Mouse (Mus musculus) kidney, postnatal 25 days (tissue): ENCODE results near the gene Sik3.

ENCODE experiments used
- DNase-seq, 2 experiments: peaks; one replicate each; pipeline ENCODE4 v3.0.0; 2021; ENCODE audit warnings: mixed read lengths in 2 of 2

Gene Sik3

GRCm38 (mm10) chr9:46191644-46192043 is 179.0 kb downstream of the Sik3 start:
- DNase-seq: no peak

DNA sequence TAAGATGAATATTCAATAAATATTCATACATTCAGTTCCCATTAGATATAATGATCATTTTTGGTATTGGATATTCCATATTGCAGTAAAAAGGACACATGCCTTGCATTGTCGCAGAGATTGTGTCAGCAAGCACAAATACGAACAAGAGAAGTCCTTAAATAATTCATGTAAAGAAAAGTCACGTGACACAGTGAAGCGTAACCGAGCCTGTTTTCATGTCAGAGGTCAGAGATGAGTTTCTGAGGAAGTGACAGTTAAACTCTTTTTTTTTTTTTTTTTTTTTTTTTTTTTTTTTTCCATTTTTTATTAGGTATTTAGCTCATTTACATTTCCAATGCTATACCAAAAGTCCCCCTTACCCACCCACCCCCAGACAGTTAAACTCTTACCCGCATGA is 180.0 kb downstream of the Sik3 start:
- no peak for DNase-seq

DNA sequence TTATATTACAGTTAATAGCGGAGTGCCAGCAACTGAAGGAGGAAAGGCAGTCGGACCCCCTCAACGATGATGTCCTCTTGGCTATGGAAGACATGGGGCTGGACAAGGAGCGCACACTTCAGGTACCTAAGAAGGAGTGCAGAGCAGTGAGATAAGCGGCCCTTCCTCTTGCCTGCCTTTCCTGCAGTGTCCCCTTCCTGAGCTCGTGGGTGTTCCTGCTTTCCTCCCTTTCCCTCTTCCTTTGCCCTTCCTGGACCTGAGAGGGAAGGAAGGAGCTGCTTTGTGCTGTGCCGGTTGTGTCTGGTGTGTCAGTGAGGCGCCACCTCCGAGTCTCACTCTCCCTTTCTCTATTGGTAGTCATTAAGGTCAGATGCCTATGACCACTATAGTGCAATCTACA is 182.2 kb downstream of the Sik3 start:
- no peak for DNase-seq

DNA sequence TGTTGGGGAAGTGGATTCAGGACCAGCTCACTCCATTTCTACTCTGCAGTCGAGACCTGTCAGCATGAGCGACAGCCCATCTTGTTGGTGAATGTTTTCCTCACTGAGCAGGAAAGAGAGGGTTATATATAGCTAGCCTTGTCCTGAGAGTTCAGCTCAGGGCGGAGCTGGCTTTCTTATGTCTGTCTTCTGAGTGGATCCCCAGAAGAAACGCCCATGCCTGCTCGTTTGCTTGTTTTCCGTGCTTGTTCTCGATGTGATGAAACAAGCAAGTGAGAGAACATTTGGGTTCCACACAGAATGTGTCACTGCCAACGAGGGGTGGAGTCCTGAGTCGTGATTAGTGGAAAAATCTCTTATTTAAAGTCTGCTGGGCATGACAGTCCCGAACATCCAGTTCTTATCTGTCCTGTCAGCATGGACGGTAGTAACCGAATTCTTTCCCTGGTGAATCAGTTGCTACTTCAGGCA is 184.1 kb downstream of the Sik3 start:
- peak; percentile 26 to 73 for DNase-seq

DNA sequence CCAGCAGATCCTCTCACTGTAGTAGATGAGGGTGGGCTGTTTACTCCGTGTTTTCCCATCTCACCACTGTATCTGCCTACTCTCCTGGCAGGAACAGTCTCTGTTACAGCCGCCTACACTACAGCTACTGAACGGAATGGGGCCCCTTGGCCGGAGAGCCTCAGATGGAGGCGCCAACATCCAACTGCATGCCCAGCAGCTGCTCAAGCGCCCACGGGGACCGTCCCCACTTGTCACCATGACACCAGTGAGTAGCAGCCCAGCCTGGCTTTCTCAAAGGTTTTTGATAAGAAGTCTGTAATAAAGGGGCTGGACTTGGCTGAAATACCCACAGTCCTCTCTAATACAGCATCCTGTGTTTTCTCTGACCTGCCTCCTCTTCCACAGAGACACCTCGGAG is 185.8 kb downstream of the Sik3 start:
- no peak for DNase-seq

GRCm38 (mm10) chr9:46198936-46199335 is 186.3 kb downstream of the Sik3 start:
- no peak for DNase-seq

GRCm38 (mm10) chr9:46199609-46200008 is 187.0 kb downstream of the Sik3 start:
- DNase-seq: no peak

DNA sequence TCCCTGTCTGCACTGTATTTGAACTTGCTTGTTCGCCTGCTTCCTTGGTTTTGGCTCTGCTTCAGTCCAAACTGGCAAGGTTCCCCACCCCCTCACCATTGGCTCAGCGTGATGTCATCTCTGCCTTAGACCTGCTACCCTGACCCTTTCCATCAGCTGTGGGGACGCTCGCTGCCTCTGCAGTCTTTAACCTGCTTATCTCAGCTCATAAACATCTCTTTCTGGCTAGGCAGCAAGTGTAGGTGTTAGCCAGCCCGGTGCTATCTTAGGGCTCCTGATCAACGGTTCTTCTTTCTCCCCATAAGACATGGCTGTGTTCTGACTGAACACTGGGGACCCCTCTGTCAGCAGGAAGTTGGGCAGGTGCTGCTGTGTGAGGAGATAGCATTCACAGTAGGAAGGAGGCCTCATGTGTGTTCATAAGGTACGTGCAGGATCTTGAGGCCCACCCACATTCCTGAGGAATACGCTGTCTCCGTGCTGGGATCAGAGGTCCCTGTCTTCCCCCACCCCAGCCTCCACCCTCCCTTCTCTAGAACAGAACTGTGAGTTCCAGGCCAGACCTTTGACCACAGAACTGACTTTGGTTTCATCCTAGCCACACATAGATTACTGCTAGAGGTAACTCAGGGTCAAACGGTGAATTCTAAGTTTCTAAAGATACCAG is 194.3 kb downstream of the Sik3 start:
- peak; percentile 76 to 90 for DNase-seq

GRCm38 (mm10) chr9:46207501-46207869 is 194.9 kb downstream of the Sik3 start:
- peak in 1 of 2 experiments; percentile 58 for DNase-seq

DNA sequence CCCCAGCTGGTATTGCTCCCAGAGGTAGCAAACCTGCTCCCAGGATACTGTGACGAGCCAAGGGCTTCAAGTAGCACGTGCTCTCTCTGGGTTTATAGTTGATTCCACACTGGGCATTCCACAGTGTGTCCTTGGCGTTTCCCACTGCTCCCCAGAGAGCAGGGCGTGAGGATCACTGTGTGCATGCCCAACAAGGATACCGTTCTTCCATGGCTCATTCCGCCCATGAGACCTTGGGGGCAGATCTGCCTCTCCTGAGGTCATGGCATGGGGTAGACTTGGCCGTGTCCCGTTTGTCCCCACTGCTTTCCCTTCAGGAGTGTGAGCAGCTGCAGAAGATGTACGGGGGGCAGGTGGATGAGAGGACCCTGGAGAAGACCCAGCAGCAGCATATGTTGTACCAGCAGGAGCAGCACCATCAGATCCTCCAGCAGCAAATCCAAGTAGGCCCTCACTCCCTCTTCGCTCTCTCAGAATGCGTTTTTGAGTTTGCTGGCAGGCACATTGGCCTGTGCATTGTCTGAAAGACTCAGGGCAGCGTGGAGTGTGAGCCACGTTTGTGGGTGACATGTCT is 195.9 kb downstream of the Sik3 start:
- peak in 1 of 2 experiments; percentile 36 for DNase-seq

- peak in 1 of 2 experiments; percentile 37 for DNase-seq
Measured at GRCm38 (mm10) chr9:46210473-46210872, 197.9 kb downstream of the Sik3 start.

GRCm38 (mm10) chr9:46214276-46214675 is 201.7 kb downstream of the Sik3 start:
- DNase-seq: peak in 1 of 2 experiments; percentile 22

GRCm38 (mm10) chr9:46214946-46215337 is 202.3 kb downstream of the Sik3 start:
- peak in 1 of 2 experiments; percentile 31 for DNase-seq

GRCm38 (mm10) chr9:46215338-46216322 is 203.0 kb downstream of the Sik3 start:
- DNase-seq: peak; percentile 30 to 73

DNA sequence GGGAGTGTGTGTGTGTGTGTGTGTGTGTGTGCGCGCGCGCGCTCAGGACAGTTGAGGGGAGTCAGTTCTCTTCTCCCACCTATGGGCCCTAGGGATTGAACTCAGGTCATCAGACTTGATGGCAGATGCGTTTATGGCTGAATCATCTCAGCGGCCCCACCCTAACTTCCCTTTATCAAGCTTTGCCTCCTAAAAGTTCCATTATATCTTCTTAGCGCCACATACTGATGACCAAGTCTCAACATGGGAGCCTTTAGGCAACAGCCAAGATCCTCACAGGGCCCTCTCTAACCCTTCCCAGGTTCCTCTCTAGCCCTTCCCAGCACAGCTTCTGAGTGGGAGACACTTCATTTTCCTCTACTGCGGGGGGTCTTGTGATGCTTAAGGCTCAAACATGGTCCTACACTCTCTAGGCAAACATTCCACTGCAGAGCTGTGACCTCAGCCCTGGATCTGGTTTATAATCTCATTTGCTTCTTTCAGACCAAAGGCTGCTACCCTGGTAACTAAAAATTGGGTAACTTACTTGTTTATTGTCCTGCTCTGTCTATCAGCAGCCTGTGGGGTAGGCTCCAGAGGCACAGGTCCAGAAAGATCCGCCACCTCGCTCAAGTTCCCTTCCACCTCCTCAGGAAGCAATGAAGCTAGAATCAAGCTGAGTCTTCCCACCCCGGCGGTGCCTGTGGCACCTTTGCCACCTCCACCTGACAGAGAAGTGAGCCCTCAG is 204.3 kb downstream of the Sik3 start:
- DNase-seq: no peak

- DNase-seq: no peak
Measured at GRCm38 (mm10) chr9:46218176-46218575, 205.6 kb downstream of the Sik3 start.

DNA sequence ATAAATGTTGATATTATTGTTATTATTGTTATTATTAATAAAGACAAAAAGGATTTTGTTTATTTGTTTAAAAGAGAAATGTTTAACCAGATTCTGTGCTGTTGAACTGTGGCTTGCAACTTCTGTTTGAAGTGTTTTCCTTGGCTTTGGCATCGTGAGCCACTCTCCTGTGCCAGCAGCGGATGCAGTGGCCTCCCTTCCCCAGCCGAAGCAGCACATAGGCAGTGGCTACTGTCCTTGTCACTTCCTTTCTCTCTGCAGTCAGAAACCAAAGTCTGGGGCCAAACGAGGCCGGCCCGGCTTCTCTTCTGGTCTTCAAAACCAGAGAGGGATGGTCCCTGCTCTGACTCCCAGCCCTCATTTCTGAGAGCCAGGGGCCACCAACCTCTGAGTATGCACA is 210.5 kb downstream of the Sik3 start:
- DNase-seq: peak; percentile 31 to 61

- peak in 1 of 2 experiments; percentile 61 for DNase-seq
Measured at GRCm38 (mm10) chr9:46224101-46224500, 211.5 kb downstream of the Sik3 start.

DNA sequence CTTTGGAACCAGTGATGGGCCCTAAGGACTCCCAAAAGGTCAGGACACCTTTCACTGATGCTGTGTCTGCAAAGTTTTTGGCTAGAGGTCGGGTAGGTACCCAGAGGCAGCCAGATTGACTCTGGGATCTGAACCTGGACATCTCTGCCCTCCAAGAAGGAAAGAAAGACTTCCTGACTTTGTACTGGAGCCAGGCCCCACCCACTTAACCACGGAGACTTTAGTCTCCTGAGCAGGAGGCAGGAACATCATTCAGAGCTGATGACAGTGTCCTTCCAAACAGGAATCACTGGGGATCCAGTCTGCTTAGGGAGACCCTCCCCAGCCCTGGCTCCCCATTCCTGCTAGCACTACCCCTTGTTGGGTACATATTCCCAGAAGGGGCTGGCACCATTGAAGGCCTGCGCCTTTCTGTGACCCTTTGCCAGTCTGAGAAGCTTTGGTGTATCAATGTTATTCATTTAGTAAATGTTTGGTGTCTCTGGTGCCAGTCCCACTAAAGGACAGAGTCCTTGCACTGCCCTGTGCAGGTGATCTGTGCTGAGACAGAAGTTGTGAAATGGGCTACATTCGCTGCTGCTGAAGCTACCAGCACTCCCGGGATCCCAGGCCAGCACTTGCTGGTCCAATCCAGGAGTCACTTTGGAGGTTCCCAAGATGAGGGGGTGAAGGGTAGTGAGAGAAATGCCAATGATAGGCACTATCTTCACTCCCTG is 212.5 kb downstream of the Sik3 start:
- peak; percentile 38 to 59 for DNase-seq

- DNase-seq: no peak
Measured at GRCm38 (mm10) chr9:46227064-46227614, 214.5 kb downstream of the Sik3 start.

GRCm38 (mm10) chr9:46228491-46228890 is 215.9 kb downstream of the Sik3 start, which contains the start of gene Apoa1:
Gene Apoa1, plus strand, starts transcription at chr9:46228580.
- no peak for DNase-seq
